Mouse (Mus musculus): ENCODE measurements around the gene Stard13.

DNA sequence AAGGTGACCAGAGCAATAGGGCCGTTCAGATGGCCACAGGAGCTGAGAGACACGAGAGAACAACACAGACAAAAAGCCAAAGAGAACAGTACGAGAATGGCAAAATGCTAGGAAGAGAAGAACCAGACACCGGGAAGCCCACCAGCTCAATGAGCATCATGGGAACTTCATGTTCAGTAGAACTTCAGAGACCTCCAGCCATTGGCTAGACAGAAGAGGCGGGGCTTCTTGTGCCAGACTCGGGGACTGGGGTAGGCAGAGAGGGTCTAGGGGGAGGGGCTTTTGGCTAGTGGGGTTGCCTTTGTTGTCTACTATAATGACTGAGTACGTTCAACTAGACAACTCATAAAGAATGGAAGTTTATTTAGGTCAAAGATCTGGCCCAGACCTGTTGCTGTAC lies 239.5 kb downstream of the Stard13 start:
- TF ChIP-seq EP300 (IDR thresholded peaks at IDR 0.05; ENCODE audit: insufficient read depth, low read depth, low read length) (no peak), CTCF (IDR thresholded peaks at IDR 0.05; ENCODE audit: low read depth, low read length) (no peak), POLR2A (IDR thresholded peaks at IDR 0.05; ENCODE audit: insufficient read depth, low read length) (no peak)
